Mouse (Mus musculus) kidney, postnatal 14 days (tissue): Measurements from ENCODE around the gene Arid5b.

Experiments
- DNase-seq: peaks from one replicate; pipeline ENCODE4 v3.0.0; 2022; ENCODE audit warnings: mixed read lengths

The Arid5b gene

GRCm38 (mm10) chr10:68268629-68269028, 9.9 kb downstream of the Arid5b start:
- peak; percentile 77 for DNase-seq

- DNase-seq: no peak
Measured at GRCm38 (mm10) chr10:68263969-68264688, 14.4 kb downstream of the Arid5b start.

GRCm38 (mm10) chr10:68263296-68263968, 15.1 kb downstream of the Arid5b start:
- peak; percentile 56 for DNase-seq

GRCm38 (mm10) chr10:68259601-68260000, 18.9 kb downstream of the Arid5b start:
- DNase-seq: no peak

GRCm38 (mm10) chr10:68257358-68258056, 21.0 kb downstream of the Arid5b start:
- DNase-seq: no peak

GRCm38 (mm10) chr10:68256134-68256533, 22.4 kb downstream of the Arid5b start:
- DNase-seq: no peak

- DNase-seq: no peak
Measured at GRCm38 (mm10) chr10:68253452-68254117, 25.0 kb downstream of the Arid5b start.

GRCm38 (mm10) chr10:68252650-68253049, 25.9 kb downstream of the Arid5b start:
- no peak for DNase-seq

GRCm38 (mm10) chr10:68249355-68249782, 29.2 kb downstream of the Arid5b start:
- DNase-seq: no peak

GRCm38 (mm10) chr10:68248281-68249015, 30.1 kb downstream of the Arid5b start:
- DNase-seq: peak; percentile 40

- no peak for DNase-seq
Measured at GRCm38 (mm10) chr10:68247490-68248280, 30.9 kb downstream of the Arid5b start.

- DNase-seq: no peak
Measured at GRCm38 (mm10) chr10:68246603-68247247, 31.8 kb downstream of the Arid5b start.

GRCm38 (mm10) chr10:68240804-68241485, 37.6 kb downstream of the Arid5b start:
- no peak for DNase-seq

GRCm38 (mm10) chr10:68240094-68240803, 38.3 kb downstream of the Arid5b start:
- DNase-seq: no peak

- DNase-seq: no peak
Measured at GRCm38 (mm10) chr10:68239426-68240070, 39.0 kb downstream of the Arid5b start.

GRCm38 (mm10) chr10:68238707-68239425, 39.7 kb downstream of the Arid5b start:
- no peak for DNase-seq

GRCm38 (mm10) chr10:68238182-68238581, 40.4 kb downstream of the Arid5b start:
- no peak for DNase-seq

- DNase-seq: no peak
Measured at GRCm38 (mm10) chr10:68236956-68237455, 41.5 kb downstream of the Arid5b start.
